Mouse (Mus musculus) ES-E14 (cell line): Measurements from ENCODE around the gene Padi3. TPM values are rescaled to one million over a fixed set of nuclear protein-coding genes. Genes with fewer than 3 reads are reported as not detected.
A peak's percentile ranks its signal among the peaks of the same experiment; 100 is the strongest.

Experiments used
- DNase-seq: peaks from one replicate; pipeline ENCODE4 v3.0.0-alpha.2; 2013; ENCODE audit warnings: low read depth, low spot score
- H3K27ac ChIP-seq: 2 replicates; pipeline ENCODE4 v1.5.1; 2012; ENCODE audit warnings: low read depth, mild to moderate bottlenecking, low read length, moderate library complexity, mixed read lengths; ENCODE audit not compliant: poor library complexity, insufficient read depth, severe bottlenecking
- H3K36me3 ChIP-seq: 2 replicates; pipeline ENCODE4 v1.6.1; 2012; ENCODE audit warnings: mild to moderate bottlenecking, low read length, moderate library complexity, mixed read lengths; ENCODE audit not compliant: control insufficient read depth, poor library complexity, insufficient read depth, severe bottlenecking
- H3K4me1 ChIP-seq, 2 experiments: fragments of 150-350 bp in 1 of 2; sonication (generic) in 1 of 2; 2 replicates each; pipeline ENCODE4 v1.6.1; 2012; ENCODE audit warnings: low read length in 2 of 2, mild to moderate bottlenecking in 1 of 2, mixed read lengths in 1 of 2; ENCODE audit not compliant: control insufficient read depth in 2 of 2, insufficient read depth in 2 of 2, poor library complexity in 1 of 2
- H3K4me3 ChIP-seq, 2 experiments: fragments of 150-350 bp in 1 of 2; sonication (generic) in 1 of 2; 2 replicates each; pipeline ENCODE4 v1.5.1; 2012; ENCODE audit warnings: low read length in 2 of 2, low read depth in 1 of 2, mild to moderate bottlenecking in 1 of 2, mixed read lengths in 1 of 2; ENCODE audit not compliant: insufficient read depth in 1 of 2, poor library complexity in 1 of 2, severe bottlenecking in 1 of 2
- H3K9ac ChIP-seq: 2 replicates; pipeline ENCODE4 v1.6.1; 2012; ENCODE audit warnings: low read depth, mild to moderate bottlenecking, low read length, mixed read lengths; ENCODE audit not compliant: poor library complexity, insufficient read depth, severe bottlenecking
- H3K9me3 ChIP-seq: fragments of 150-350 bp; sonication (generic); 2 replicates; pipeline ENCODE4 v1.6.1; 2012; ENCODE audit warnings: low read depth, mild to moderate bottlenecking, low read length; ENCODE audit not compliant: control insufficient read depth, insufficient read depth
- CHD2 ChIP-seq: IDR thresholded peaks from 2 replicates; pipeline ENCODE4 v1.6.1; 2014; ENCODE audit warnings: mild to moderate bottlenecking, low read depth, low read length, inconsistent platforms
- HCFC1 ChIP-seq: IDR thresholded peaks from 2 replicates; pipeline ENCODE4 v1.6.1; 2012; ENCODE audit warnings: low read length, inconsistent platforms, borderline replicate concordance; ENCODE audit not compliant: insufficient read depth
- MAFK ChIP-seq: IDR thresholded peaks from 2 replicates; pipeline ENCODE4 v1.6.1; 2014; ENCODE audit warnings: mild to moderate bottlenecking, low read depth, low read length, inconsistent platforms; ENCODE audit not compliant: insufficient read depth
- ZC3H11A ChIP-seq: IDR thresholded peaks from 2 replicates; pipeline ENCODE4 v1.6.1; 2012; ENCODE audit warnings: low read depth, mild to moderate bottlenecking, inconsistent platforms, low read length, borderline replicate concordance
- ZNF384 ChIP-seq: IDR thresholded peaks from 2 replicates; pipeline ENCODE4 v1.6.1; 2012; ENCODE audit warnings: low read depth, low read length, inconsistent platforms
- in situ Hi-C, 2 experiments: fragments of 600-800 bp; cut with MboI; formaldehyde crosslinking; loops; one replicate each; pipeline ENCODE4 v1.15.1; 2025; ENCODE audit warnings: low sequenced_read_pairs in 2 of 2, inconsistent platforms in 1 of 2; ENCODE audit not compliant: unreplicated experiment in 2 of 2
- total RNA-seq: library from RNA; depleted of rRNA; stranded (reverse); fragments of 300-350 nt; gene quantifications from 2 replicates; pipeline ENCODE4 v1.2.3, GENCODE M21; 2012

Gene Padi3
- total RNA-seq, 1 experiment = 1.2 TPM

DNA sequence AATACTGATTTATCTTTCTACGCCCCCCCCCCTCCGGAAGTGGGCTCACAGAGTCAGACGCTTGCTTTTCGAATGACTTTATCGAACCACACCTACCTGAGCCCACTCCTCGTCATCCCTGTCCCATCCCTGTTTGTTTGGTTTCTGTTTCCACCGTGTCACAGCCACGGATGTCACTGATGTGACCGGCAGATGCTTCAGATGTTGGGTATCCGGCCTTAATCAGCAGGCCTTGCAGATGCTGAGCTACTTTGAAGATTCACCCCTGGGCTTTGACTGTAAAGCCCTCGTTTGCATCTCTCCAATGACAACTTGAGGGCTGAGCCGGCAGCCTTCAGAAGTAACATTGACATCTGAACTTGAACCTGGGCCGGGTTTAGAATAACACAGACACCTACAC is 33.8 kb downstream of the Padi3 start:
- in situ Hi-C loops = no loop called here
- Histone ChIP-seq H3K27ac (no peak overlapping the region), H3K9ac (no peak overlapping the region), H3K36me3 (no peaks in the 10 kb centered on the region), H3K4me1 (peaks cover 0 to 13% of the 10 kb centered on the region in 2 experiments; a peak in 1 of 4 replicates), H3K4me3 (no peak overlapping the region), H3K9me3 (no peaks in the 10 kb centered on the region)
- TF ChIP-seq CHD2 (no peak), MAFK (no peak), HCFC1 (no peak), ZC3H11A (no peak), ZNF384 (no peak)
- no peak for DNase-seq

DNA sequence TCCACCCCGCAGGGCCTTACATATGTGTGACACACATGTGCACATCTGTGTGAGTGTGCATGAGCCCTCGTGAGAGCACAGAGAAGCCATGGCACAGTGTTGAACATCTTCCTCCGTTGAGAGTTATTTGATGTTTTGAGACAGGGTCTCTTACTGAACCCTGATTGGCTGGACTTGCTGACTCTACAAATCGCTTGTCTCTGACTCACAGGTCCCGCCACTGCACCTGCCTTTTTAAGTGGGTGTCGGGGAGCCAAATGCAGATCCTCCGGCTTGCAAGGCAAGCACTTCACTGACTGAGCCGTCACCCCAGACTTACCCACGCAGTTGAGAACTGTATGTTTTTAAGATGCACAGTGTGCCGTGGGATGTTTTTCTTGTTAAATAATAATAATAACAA is 34.6 kb downstream of the Padi3 start:
- TF ChIP-seq MAFK (no peak), CHD2 (no peak), HCFC1 (no peak), ZC3H11A (no peak), ZNF384 (no peak)
- no peaks in the 10 kb centered on the region for H3K9me3 ChIP-seq
- no peaks in the 10 kb centered on the region for H3K36me3 ChIP-seq
- H3K9ac ChIP-seq = no peak overlapping the region
- no peak overlapping the region for H3K27ac ChIP-seq
- H3K4me3 ChIP-seq = no peak overlapping the region
- in situ Hi-C loops = no loop called here
- no peak for DNase-seq
- H3K4me1 ChIP-seq = peaks cover 0 to 13% of the 10 kb centered on the region in 2 experiments; a peak in 1 of 4 replicates

DNA sequence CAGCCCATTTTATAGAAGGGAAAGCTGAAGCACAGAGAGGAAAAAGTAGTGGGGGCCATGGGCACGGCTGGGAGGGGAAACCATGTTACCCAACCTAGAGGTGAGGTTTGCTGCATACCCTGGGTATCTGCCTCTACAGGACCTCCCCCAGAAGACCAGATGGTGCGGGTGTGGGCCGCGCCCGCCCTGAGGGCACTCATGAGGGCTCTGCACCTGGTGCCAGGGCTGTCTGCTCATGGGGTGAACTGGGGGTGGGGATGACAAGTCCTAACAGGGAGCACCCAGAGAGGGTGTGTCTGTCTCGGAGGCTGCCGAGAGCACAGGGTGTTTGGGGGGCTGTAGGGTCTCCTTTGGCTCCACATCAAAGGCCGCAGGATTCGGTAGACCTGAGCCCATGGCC is 35.6 kb downstream of the Padi3 start:
- H3K9me3 ChIP-seq = no peaks in the 10 kb centered on the region
- no peak overlapping the region for H3K4me3 ChIP-seq
- DNase-seq = no peak
- H3K27ac ChIP-seq = no peak overlapping the region
- no peaks in the 10 kb centered on the region for H3K36me3 ChIP-seq
- H3K9ac ChIP-seq = no peak overlapping the region
- TF ChIP-seq HCFC1 = no peak
- TF ChIP-seq ZC3H11A = no peak
- in situ Hi-C loops = no loop called here
- H3K4me1 ChIP-seq = peaks cover 0 to 13% of the 10 kb centered on the region in 2 experiments; a peak in 1 of 4 replicates

DNA sequence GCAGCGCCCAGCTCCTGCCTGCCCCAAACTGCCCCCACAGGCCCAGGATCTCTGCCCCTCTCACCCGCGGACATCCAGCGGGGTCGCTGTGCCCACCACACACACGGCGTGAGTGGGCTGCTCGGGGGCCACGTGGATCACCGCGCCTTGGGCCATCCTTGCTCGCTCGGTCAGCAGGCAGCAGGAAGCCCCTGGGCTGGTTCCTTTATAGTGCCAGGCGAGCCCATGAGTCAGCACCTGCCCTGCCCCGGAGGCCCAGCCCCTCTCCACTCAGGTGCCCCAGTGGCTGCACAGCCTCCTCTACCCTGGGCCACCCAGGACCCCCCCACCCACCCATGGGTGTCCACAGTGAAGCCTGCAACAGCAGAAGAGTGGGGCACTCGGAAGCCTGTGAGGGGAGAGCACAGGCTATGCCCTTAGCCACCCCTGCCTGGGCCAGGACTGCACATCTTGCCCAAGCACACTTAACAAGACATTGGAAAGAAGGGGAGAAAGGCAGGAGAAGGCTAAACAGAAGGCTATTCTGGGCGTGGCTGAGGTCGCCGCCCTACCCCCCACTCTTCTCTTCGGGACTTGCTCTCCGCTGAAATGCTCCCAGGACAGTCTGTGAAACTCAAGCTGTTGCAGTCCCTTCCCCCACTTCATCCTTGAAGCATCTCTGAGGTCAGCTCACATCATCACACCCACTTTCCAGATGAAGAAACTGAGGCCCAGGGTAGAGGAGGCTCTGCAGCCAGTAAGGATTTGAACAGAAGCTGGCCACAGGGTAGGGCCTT is 36.2 kb downstream of the Padi3 start, which contains the start of gene Padi4:
Padi4 (minus strand) TSS at position 212 of the 776 bp plus-strand sequence.
- no peaks in the 10 kb centered on the region for H3K9me3 ChIP-seq
- DNase-seq = no peak
- no peaks in the 10 kb centered on the region for H3K36me3 ChIP-seq
- H3K4me1 ChIP-seq = peaks cover 0 to 17% of the 10 kb centered on the region in 2 experiments; a peak in 1 of 4 replicates
- H3K9ac ChIP-seq = peak within 1 kb of the TSS; percentile 46; the same call in 1 of the 2 replicates
- TF ChIP-seq HCFC1 (no peak), ZC3H11A (no peak), CHD2 (no peak), ZNF384 (no peak), MAFK (no peak)
- in situ Hi-C loops = no loop called here
- no peak within 1 kb of the TSS for H3K27ac ChIP-seq
- peak within 1 kb of the TSS in 1 of 2 experiments; percentile 47; a peak in 2 of 4 replicates for H3K4me3 ChIP-seq
